In genomic region chr4:155846871-155847578, GRCm38 (mm10) we compare ENCODE assay signal across 8 mouse cellular contexts. TPM values are rescaled to one million over a fixed set of nuclear protein-coding genes. Genes with fewer than 3 reads are reported as not detected.
A peak's percentile ranks its signal among the peaks of the same experiment; 100 is the strongest.
DNase-seq lines count a peak whose midpoint lies in the region; ATAC-seq and TF ChIP-seq lines count a peak whose summit lies in the region.

Dvl1 (plus strand) TSS chr4:155847402.

- peak within 1 kb of the TSS; percentile 75 for H3K4me3 ChIP-seq in forebrain, embryonic 15.5 days
- H3K4me3 ChIP-seq in liver, postnatal 0 days (ENCODE audit: low read depth, low read length), result peak within 1 kb of the TSS; percentile 73
- H3K4me3 ChIP-seq in neural tube, embryonic 13.5 days, result peak within 1 kb of the TSS; percentile 89

- intact Hi-C loops in heart, postnatal 14 days (cut with DNase I), result loop anchor here (1.0 kb wide), 1 partner anchor 15 kb away; no protein-coding TSS in a partner anchor

- peak; percentile 83 for DNase-seq in ES-CJ7 (ENCODE audit: low read depth, low spot score)
- peak; percentile 90 for DNase-seq in cerebellum, adult 11-12 months
- DNase-seq in heart, postnatal 14 days, result peak; percentile 98 to 99
- peak; percentile 91 for DNase-seq in layer of hippocampus, adult 11-12 months (ENCODE audit: low spot score)
- peak; percentile 97 for DNase-seq in liver, postnatal 0 days
- DNase-seq in telencephalon, adult 2 months (ENCODE audit: low read depth, low spot score), result peak; percentile 77

- peaks cover 33% of the 10 kb centered on the region for H3K4me1 ChIP-seq in forebrain, embryonic 15.5 days
- H3K4me1 ChIP-seq in liver, postnatal 0 days (ENCODE audit: insufficient read depth), result peaks cover 40% of the 10 kb centered on the region
- peaks cover 50% of the 10 kb centered on the region for H3K4me1 ChIP-seq in neural tube, embryonic 13.5 days (replicated peaks)

- no peaks in the 10 kb centered on the region for H3K27me3 ChIP-seq in forebrain, embryonic 15.5 days
- no peaks in the 10 kb centered on the region for H3K27me3 ChIP-seq in liver, postnatal 0 days (ENCODE audit: insufficient read depth, low read length)
- H3K27me3 ChIP-seq in neural tube, embryonic 13.5 days, result peaks cover 7% of the 10 kb centered on the region; the same call in 1 of the 2 replicates

- peak; percentile 59 for TF ChIP-seq CTCF in liver, postnatal 0 days (IDR thresholded peaks at IDR 0.05; ENCODE audit: low read depth)

- peak within 1 kb of the TSS; percentile 90 for H3K9ac ChIP-seq in forebrain, embryonic 15.5 days (replicated peaks)
- peak within 1 kb of the TSS; percentile 95 for H3K9ac ChIP-seq in liver, postnatal 0 days (replicated peaks)
- peak within 1 kb of the TSS; percentile 88 for H3K9ac ChIP-seq in neural tube, embryonic 13.5 days

- TF ChIP-seq EP300 in liver, postnatal 0 days (IDR thresholded peaks at IDR 0.05; ENCODE audit: low read depth), result no peak

- peak within 1 kb of the TSS; percentile 92 for H3K4me2 ChIP-seq in forebrain, embryonic 15.5 days (replicated peaks)
- peak within 1 kb of the TSS; percentile 95 for H3K4me2 ChIP-seq in liver, postnatal 0 days (ENCODE audit: low read depth, low read length)
- H3K4me2 ChIP-seq in neural tube, embryonic 13.5 days, result peak within 1 kb of the TSS; percentile 88

- 2% methylated on average over 40 of the region's 65 CpGs for WGBS in forebrain, embryonic 15.5 days
- 3% methylated on average over 47 of the region's 65 CpGs for WGBS in liver, postnatal 0 days (ENCODE audit: insufficient replicate concordance)
- WGBS in neural tube, embryonic 13.5 days, result 2% methylated on average over 64 of the region's 65 CpGs

- H3K36me3 ChIP-seq in forebrain, embryonic 15.5 days, result no peaks in the 10 kb centered on the region
- H3K36me3 ChIP-seq in liver, postnatal 0 days (replicated peaks; ENCODE audit: insufficient read depth, low read length), result no peaks in the 10 kb centered on the region
- peaks cover 3% of the 10 kb centered on the region; the same call in 1 of the 2 replicates for H3K36me3 ChIP-seq in neural tube, embryonic 13.5 days

- H3K9me3 ChIP-seq in forebrain, embryonic 15.5 days, result no peaks in the 10 kb centered on the region
- no peaks in the 10 kb centered on the region for H3K9me3 ChIP-seq in liver, postnatal 0 days (ENCODE audit: low read length)
- H3K9me3 ChIP-seq in neural tube, embryonic 13.5 days, result no peaks in the 10 kb centered on the region

- H3K27ac ChIP-seq in forebrain, embryonic 15.5 days (replicated peaks), result peak within 1 kb of the TSS; percentile 73
- peak within 1 kb of the TSS; percentile 80 for H3K27ac ChIP-seq in liver, postnatal 0 days (ENCODE audit: low read depth)
- H3K27ac ChIP-seq in neural tube, embryonic 13.5 days (replicated peaks), result peak within 1 kb of the TSS; percentile 84

- ATAC-seq in forebrain, embryonic 15.5 days (replicated peaks), result peak; percentile 89
- peak; percentile 92 for ATAC-seq in liver, postnatal 0 days
- ATAC-seq in neural tube, embryonic 13.5 days (ENCODE audit: low read depth), result peak; percentile 89

RNA-seq across cellular contexts. Expression of gene Dvl1, which starts in this region (rescaled TPM):
- 10.6 and 23.1 TPM in 2 replicates for polyA plus RNA-seq in forebrain, embryonic 15.5 days (2015; fragmentation: Nextera tagmentation; extraction: Ambion mirVana)
- total RNA-seq in heart, postnatal 14 days (2021), result 10 to 100 TPM; 41.1 to 46.6 TPM
- polyA plus RNA-seq in liver, postnatal 0 days (2015; fragmentation: Nextera tagmentation; extraction: Ambion mirVana), result 5.1 and 5.7 TPM in 2 replicates
- 8.6 and 14.6 TPM in 2 replicates for polyA plus RNA-seq in neural tube, embryonic 13.5 days (2015; fragmentation: Nextera tagmentation; extraction: Ambion mirVana)

Comparison
In these comparisons a context has a peak if more than half of its experiments do, and no peak if none do; other contexts are left out.
1. Peak in every context shown above with its lines: DNase-seq, ATAC-seq, H3K4me3 ChIP-seq and H3K27ac ChIP-seq.